Comparison of ENCODE assay signal across 8 mouse cellular contexts in the genomic region with DNA sequence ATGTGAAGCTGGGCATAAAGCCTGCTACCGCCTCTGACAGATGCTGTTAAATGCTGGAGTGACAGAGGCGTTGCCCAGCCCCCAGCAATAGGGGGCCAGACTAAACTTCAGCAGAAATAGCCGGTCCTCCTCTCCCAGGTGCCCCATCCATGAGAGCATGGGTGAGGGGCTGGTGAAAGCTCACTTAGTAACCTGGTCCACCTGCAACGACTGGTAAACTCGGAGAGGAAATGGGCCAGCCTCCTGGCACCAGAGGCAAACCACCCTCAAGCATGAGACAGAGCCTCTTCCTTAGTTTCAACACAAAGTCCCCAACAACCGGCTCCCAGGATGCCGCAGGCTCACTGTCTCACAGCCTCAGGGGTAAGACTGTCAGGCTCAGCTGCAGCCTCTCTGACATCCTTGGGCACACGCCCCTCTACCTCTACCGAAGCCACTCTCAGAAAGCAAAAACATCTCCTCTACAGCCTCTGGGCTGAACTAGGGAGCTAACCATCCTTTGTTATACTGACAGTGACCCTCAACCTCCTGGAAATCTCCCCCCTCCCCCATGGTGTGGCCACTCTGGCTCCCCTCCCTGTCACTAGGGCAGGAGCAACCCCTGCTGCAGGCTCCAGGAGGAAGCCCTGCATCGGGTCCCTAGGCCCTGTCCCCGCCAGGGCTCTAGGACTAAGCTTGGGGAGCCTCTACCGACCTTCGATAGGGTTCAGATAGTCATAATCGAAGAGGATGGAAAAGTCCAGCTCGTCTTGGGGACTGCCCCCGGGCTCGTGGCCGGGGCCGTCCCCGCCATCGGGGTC. TPM values are rescaled to one million over a fixed set of nuclear protein-coding genes. Genes with fewer than 3 reads are reported as not detected.
A peak's percentile ranks its signal among the peaks of the same experiment; 100 is the strongest.
DNase-seq lines count a peak whose midpoint lies in the region; ATAC-seq and TF ChIP-seq lines count a peak whose summit lies in the region.

No protein-coding gene starts in this region.

- peak overlapping the region; percentile 75 for H3K4me2 ChIP-seq in heart, embryonic 13.5 days
- H3K4me2 ChIP-seq in liver, embryonic 14.5 days (ENCODE audit: low read depth) = peak overlapping the region; percentile 56
- peak overlapping the region; percentile 68 for H3K4me2 ChIP-seq in stomach, postnatal 0 days (replicated peaks; ENCODE audit: low read depth)

- WGBS in heart, embryonic 10.5 days = 9% methylated on average over 21 of the region's 21 CpGs
- WGBS in heart, embryonic 13.5 days = 6% methylated on average over 21 of the region's 21 CpGs
- 6% methylated on average over 21 of the region's 21 CpGs for WGBS in liver, embryonic 14.5 days (ENCODE audit: insufficient replicate concordance)
- WGBS in stomach, postnatal 0 days = 16% methylated on average over 21 of the region's 21 CpGs

- no peaks in the 10 kb centered on the region for H3K36me3 ChIP-seq in heart, embryonic 10.5 days
- no peaks in the 10 kb centered on the region for H3K36me3 ChIP-seq in ES-Bruce4 (ENCODE audit: control insufficient read depth, insufficient read depth, low read length, poor library complexity, severe bottlenecking)
- H3K36me3 ChIP-seq in heart, embryonic 13.5 days = no peaks in the 10 kb centered on the region
- H3K36me3 ChIP-seq in liver, embryonic 14.5 days (replicated peaks; ENCODE audit: control insufficient read depth, insufficient read depth, low read depth) = no peaks in the 10 kb centered on the region
- H3K36me3 ChIP-seq in stomach, postnatal 0 days (ENCODE audit: control insufficient read depth, insufficient read depth, low read length) = no peaks in the 10 kb centered on the region

- H3K4me1 ChIP-seq in heart, embryonic 10.5 days = peaks cover 58% of the 10 kb centered on the region
- H3K4me1 ChIP-seq in ES-Bruce4 (ENCODE audit: control insufficient read depth, insufficient read depth, low read length) = peaks cover 5% of the 10 kb centered on the region
- peaks cover 68% of the 10 kb centered on the region for H3K4me1 ChIP-seq in heart, embryonic 13.5 days
- peaks cover 0 to 7% of the 10 kb centered on the region in 2 experiments; a peak in 3 of 4 replicates for H3K4me1 ChIP-seq in liver, embryonic 14.5 days (replicated peaks; ENCODE audit: control insufficient read depth in 2 of 2, insufficient read depth in 2 of 2, low read length in 1 of 2)
- H3K4me1 ChIP-seq in stomach, postnatal 0 days (replicated peaks; ENCODE audit: control insufficient read depth, insufficient read depth) = no peaks in the 10 kb centered on the region

- TF ChIP-seq POLR2A in ES-Bruce4 (IDR thresholded peaks at IDR 0.05; ENCODE audit: insufficient read depth, low read length) = no peak

- peaks cover 65% of the 10 kb centered on the region for H3K27me3 ChIP-seq in heart, embryonic 10.5 days (ENCODE audit: insufficient read depth, poor library complexity, severe bottlenecking)
- H3K27me3 ChIP-seq in ES-Bruce4 (ENCODE audit: control insufficient read depth, insufficient read depth, low read length, poor library complexity, severe bottlenecking) = no peaks in the 10 kb centered on the region
- peaks cover 34% of the 10 kb centered on the region for H3K27me3 ChIP-seq in heart, embryonic 13.5 days (replicated peaks)
- peaks cover 17% of the 10 kb centered on the region for H3K27me3 ChIP-seq in liver, embryonic 14.5 days (ENCODE audit: control insufficient read depth, insufficient read depth, low read length)
- H3K27me3 ChIP-seq in stomach, postnatal 0 days (ENCODE audit: control insufficient read depth, insufficient read depth, low read length) = no peaks in the 10 kb centered on the region

- ATAC-seq in heart, embryonic 13.5 days (ENCODE audit: extremely low read depth, insufficient number of reproducible peaks, low FRiP score, low TSS enrichment) = no peak
- no peak for ATAC-seq in liver, embryonic 14.5 days (ENCODE audit: insufficient read depth)
- ATAC-seq in stomach, postnatal 0 days (ENCODE audit: low FRiP score, low TSS enrichment) = peak; percentile 40

- H3K4me3 ChIP-seq in heart, embryonic 10.5 days = peak overlapping the region; percentile 73
- peak overlapping the region; percentile 92 for H3K4me3 ChIP-seq in ES-Bruce4 (ENCODE audit: low read depth, low read length)
- peak overlapping the region; percentile 74 for H3K4me3 ChIP-seq in heart, embryonic 13.5 days
- peak overlapping the region; percentile 34 to 35; a peak in 3 of 4 replicates for H3K4me3 ChIP-seq in liver, embryonic 14.5 days (ENCODE audit: insufficient read depth in 1 of 2, low read depth in 2 of 2, low read length in 2 of 2)
- H3K4me3 ChIP-seq in stomach, postnatal 0 days (ENCODE audit: low read depth, low read length) = peak overlapping the region; percentile 45

- no peak for TF ChIP-seq EP300 in ES-Bruce4 (IDR thresholded peaks at IDR 0.05; ENCODE audit: insufficient read depth, low read depth, low read length)
- TF ChIP-seq EP300 in liver, embryonic 14.5 days (IDR thresholded peaks at IDR 0.05; ENCODE audit: low read depth) = no peak
- no peak for TF ChIP-seq EP300 in stomach, postnatal 0 days (optimal IDR thresholded peaks at IDR 0.05)

- DNase-seq in heart, embryonic 10.5 days (ENCODE audit: low spot score) = no peak
- DNase-seq in heart, postnatal 25 days (ENCODE audit: low spot score) = no peak
- no peak for DNase-seq in liver, embryonic 14.5 days (ENCODE audit: low read depth in 3 of 3, low spot score in 3 of 3)
- peak; percentile 33 for DNase-seq in stomach, postnatal 0 days (ENCODE audit: low spot score)
- no peak for DNase-seq in adrenal gland, postnatal 10 days
- DNase-seq in cerebellum, adult 11 months = no peak

- TF ChIP-seq CTCF in ES-Bruce4 (IDR thresholded peaks at IDR 0.05; ENCODE audit: low read depth, low read length) = no peak
- no peak for TF ChIP-seq CTCF in liver, embryonic 14.5 days (IDR thresholded peaks at IDR 0.05; ENCODE audit: low read depth)
- no peak for TF ChIP-seq CTCF in stomach, postnatal 0 days (IDR thresholded peaks at IDR 0.05; ENCODE audit: low read depth)

- H3K9me3 ChIP-seq in heart, embryonic 10.5 days = no peaks in the 10 kb centered on the region
- no peaks in the 10 kb centered on the region for H3K9me3 ChIP-seq in ES-Bruce4 (replicated peaks; ENCODE audit: control insufficient read depth, insufficient read depth, low read length, poor library complexity, severe bottlenecking)
- no peaks in the 10 kb centered on the region for H3K9me3 ChIP-seq in heart, embryonic 13.5 days
- no peaks in the 10 kb centered on the region for H3K9me3 ChIP-seq in liver, embryonic 14.5 days (ENCODE audit: control insufficient read depth, low read length)
- H3K9me3 ChIP-seq in stomach, postnatal 0 days (ENCODE audit: control insufficient read depth, low read length) = no peaks in the 10 kb centered on the region

- intact Hi-C loops in heart, postnatal 25 days (cut with DNase I) = no loop called here

- peak overlapping the region; percentile 76 for H3K9ac ChIP-seq in ES-Bruce4 (ENCODE audit: low read depth, poor library complexity, severe bottlenecking)
- H3K9ac ChIP-seq in heart, embryonic 13.5 days = peak overlapping the region; percentile 85
- no peak overlapping the region for H3K9ac ChIP-seq in liver, embryonic 14.5 days (replicated peaks)
- H3K9ac ChIP-seq in stomach, postnatal 0 days (ENCODE audit: low read length) = peak overlapping the region; percentile 53

- H3K27ac ChIP-seq in heart, embryonic 10.5 days = peak overlapping the region; percentile 79
- no peak overlapping the region for H3K27ac ChIP-seq in ES-Bruce4 (ENCODE audit: insufficient read depth, low read length)
- peak overlapping the region; percentile 94 for H3K27ac ChIP-seq in heart, embryonic 13.5 days (replicated peaks)
- H3K27ac ChIP-seq in liver, embryonic 14.5 days = no peak overlapping the region
- no peak overlapping the region for H3K27ac ChIP-seq in stomach, postnatal 0 days (replicated peaks)

RNA-seq across cellular contexts. Expression of gene Nfatc2, which starts 11.9 kb away (rescaled TPM):
- 2.0 and 4.6 TPM in 2 replicates for polyA plus RNA-seq in heart, embryonic 10.5 days (2016; fragmentation: Nextera tagmentation; extraction: Ambion mirVana)
- total RNA-seq in heart, postnatal 25 days (2021) = 10 to 100 TPM; 16.7 to 20.8 TPM
- polyA plus RNA-seq in ES-Bruce4 (2011; ENCODE audit: insufficient read depth, insufficient read length, low read depth, missing spikeins) = 7.8 and 8.7 TPM in 2 replicates
- 9.3 and 10.1 TPM in 2 replicates for polyA plus RNA-seq in heart, embryonic 13.5 days (2015; fragmentation: Nextera tagmentation; extraction: Ambion mirVana)
- polyA plus RNA-seq in liver, embryonic 14.5 days (2012; rRNA removed) = 0.08 and 0.13 TPM in 2 replicates
- polyA plus RNA-seq in liver, embryonic 14.5 days (2014; fragmentation: Nextera tagmentation; extraction: Ambion mirVana) = 0.10 and 0.19 TPM in 2 replicates
- 2.0 and 2.2 TPM in 2 replicates for polyA plus RNA-seq in stomach, postnatal 0 days (2015; fragmentation: Nextera tagmentation; extraction: Ambion mirVana)
- total RNA-seq in adrenal gland, postnatal 10 days (2021) = 1 to 10 TPM; 2.7 to 5.0 TPM

Comparison
In these comparisons a context has a peak if more than half of its experiments do, and no peak if none do; other contexts are left out.
1. H3K27ac ChIP-seq: peak in heart, embryonic 10.5 days (single experiment) and heart, embryonic 13.5 days (single experiment); none in ES-Bruce4 (single experiment), liver, embryonic 14.5 days (single experiment) and stomach, postnatal 0 days (single experiment).
2. H3K4me3 ChIP-seq: peak in every context shown above with its lines; median percentile 92 in ES-Bruce4; 74 in heart, embryonic 13.5 days; 73 in heart, embryonic 10.5 days; 45 in stomach, postnatal 0 days; 34 in liver, embryonic 14.5 days.
3. Peak in every context shown above with its lines, with median percentiles within 50 percentile points of each other: H3K4me2 ChIP-seq.